Mouse (Mus musculus) liver, postnatal 0 days (tissue): ENCODE results near the gene Sox5.

ENCODE experiments used
- CTCF ChIP-seq: sonication (generic); IDR thresholded peaks from 2 replicates; pipeline ENCODE4 v1.5.1; 2016; ENCODE audit warnings: antibody characterized with exemption, low read depth
- EP300 ChIP-seq: IDR thresholded peaks from 2 replicates; pipeline ENCODE4 v1.6.1; 2016; ENCODE audit warnings: antibody characterized with exemption, low read depth, mild to moderate bottlenecking

- TF ChIP-seq CTCF (no peak), EP300 (peak; percentile 33; the same call in 1 of the 2 replicates)
These were observed 430.7 kb downstream of the Sox5 start for GRCm38 (mm10) chr6:144351049-144351448.
